Mouse (Mus musculus): Measurements from ENCODE around the gene Cd47.
A peak's percentile ranks its signal among the peaks of the same experiment; 100 is the strongest.

DNA sequence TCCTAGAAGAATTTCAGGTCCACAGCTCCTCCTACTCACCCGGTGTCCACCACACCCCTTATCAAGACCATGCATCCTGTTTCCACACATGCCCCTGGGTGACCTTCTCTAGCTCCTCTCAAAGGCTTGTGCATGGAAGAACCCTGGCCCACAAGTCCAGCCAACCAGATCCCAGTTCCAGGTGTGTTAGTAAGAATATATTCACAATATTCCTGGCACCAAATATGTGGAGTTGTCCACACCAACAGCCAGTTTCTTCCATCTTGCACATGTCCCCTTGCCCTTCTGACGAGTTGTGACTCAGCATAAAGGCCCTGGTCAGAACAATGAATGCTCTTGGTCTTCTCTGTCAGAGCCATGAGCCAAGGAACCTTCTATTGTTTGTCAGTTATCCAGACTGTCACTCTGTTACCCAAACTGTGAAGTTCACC lies 30.5 kb upstream of the Cd47 start:
- TF ChIP-seq CTCF (IDR thresholded peaks at IDR 0.05; ENCODE audit: low read depth): no peak
- peak; percentile 85 for TF ChIP-seq EP300 (IDR thresholded peaks at IDR 0.05; ENCODE audit: low read depth)

Measured in liver, postnatal 0 days (tissue).